Mouse (Mus musculus) megakaryocyte, adult 5-6 weeks (primary cell): Measurements from ENCODE around the gene Dph5. TPM values are rescaled to one million over a fixed set of nuclear protein-coding genes. Genes with fewer than 3 reads are reported as not detected.
"Not testable (repeated sequence)": the region's sequence is repeated elsewhere in the genome, so short reads cannot be mapped to it uniquely, and the experiment has no call there.

Source experiments
- ATAC-seq: 2 replicates; pipeline ENCODE4 v1.8.0; 2016; ENCODE audit warnings: mild to moderate bottlenecking, inconsistent platforms; ENCODE audit not compliant: poor library complexity, severe bottlenecking
- total RNA-seq, 2 experiments: library from RNA; stranded (forward) in 1 of 2; stranded (reverse) in 1 of 2; fragments of 153-499, 151-499 nt in 1 of 2; fragments of 221-1000, 200-1000 nt in 1 of 2; gene quantifications; 2 replicates each; pipeline versions ENCODE4 v1.2.3 to v1.2.4; 2015 to 2017

The Dph5 gene
- 10.2 and 15.6 TPM in 2 replicates for total RNA-seq (2015)
- 26.8 and 27.3 TPM in 2 replicates for total RNA-seq (2017)

DNA sequence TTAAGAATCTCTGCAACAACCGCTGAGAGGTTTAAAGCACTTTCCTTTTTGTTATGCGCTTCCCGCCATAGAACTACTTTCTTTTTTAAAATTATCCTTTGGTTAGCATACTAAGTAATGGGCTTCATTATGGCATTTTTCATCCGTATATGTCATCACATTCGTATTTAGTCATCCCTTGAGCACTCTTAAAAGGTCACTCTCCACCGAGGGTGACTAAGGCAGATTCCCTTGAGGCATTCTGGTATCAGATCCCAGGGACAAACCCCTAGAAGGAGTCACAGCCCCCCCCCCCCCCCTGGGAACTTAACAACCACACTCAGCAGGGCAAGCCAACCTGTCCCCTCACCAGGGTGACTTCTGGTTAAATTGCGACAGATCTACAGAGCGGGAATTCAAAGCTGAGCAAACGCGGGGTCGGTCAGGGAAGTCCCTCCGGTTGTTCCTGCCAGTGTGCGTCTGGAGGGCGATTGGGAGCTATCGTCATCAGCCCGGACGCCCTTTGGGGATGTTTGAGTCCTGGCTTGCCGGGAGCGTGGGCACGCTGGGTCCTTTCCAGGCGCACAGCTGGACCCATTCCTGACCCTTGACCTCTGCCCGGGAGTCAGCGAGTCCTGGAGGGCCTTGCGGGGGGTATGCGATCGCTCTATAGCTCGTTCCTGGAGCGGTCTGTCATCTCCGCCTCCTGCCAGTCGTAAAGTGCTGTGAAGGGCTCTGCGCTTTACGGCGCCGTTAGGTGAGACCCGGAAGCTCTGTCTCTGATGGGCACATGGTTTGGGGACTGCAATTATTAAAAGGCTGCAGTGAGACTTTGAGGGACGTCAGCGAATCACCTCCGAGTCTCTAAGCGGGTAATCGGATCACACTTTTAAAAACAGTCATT is at the start of gene Dph5:
Gene Dph5, plus strand, starts transcription at position 411 of the 883 bp plus-strand sequence.
- ATAC-seq, result peak; percentile 98

DNA sequence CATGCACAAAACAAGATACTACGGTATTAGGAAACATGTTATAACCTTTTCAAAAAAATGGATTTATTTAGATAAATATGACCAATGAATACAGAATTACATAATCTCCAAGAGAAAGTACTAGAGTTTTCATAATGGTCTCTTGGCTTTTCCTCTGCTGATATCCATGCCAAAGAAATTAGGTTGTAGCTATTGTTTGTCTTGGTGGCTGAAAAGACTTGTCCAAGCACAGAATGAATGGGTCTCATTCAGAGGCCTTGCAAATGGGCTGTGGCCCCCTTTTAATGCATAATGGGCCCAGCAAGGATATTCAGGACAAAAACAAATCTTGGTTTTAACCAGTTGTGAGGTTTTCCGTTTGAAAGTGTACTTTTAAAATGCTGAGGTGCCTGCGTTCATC is 43.1 kb upstream of the Dph5 start:
- no peak for ATAC-seq

DNA sequence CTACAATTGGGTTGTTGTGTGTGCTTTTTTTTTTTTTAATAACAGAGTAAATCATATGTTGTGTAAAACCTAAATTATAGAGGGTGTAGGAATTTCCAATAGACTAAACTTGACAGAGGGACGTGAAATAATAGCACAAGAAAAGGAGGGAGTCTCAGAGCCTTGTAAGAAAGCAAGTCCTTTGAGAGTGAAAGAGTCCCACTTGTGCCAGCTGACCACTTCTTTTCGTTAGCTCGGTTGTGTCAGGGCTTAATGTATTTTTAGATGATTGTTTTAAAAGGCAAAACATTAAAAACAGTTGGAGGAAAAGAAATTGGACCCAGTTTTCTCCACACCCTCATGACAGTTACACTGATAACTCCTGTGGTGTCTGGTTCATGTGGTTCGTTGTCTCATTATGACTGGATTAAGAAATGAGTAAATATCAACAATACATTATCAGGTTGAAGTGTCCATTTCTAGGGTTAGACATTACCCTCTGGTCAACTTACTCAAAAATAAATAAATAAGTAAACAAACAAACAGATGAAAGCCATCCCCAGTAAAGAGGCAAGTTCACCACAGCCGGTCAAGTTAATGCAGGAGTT is 42.5 kb upstream of the Dph5 start:
- no peak for ATAC-seq

DNA sequence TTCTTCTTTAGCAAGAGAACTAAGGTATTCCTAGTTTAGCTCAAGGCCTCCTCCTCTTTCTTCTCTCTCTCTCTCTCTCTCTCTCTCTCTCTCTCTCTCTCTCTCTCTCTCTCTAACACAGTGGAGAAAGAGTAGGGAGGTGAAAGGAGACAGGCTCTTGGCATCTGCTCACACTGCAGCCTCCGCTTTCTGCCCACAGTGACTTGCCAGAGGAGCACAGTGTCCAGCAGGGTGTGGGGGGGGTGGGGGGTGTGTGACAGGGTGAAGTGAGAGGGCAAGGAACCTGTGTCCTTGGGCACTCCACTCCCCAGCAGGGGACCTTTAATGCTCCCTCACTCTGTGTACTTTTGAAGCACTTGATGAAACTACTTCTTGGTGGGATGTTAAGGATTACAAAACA is 41.9 kb upstream of the Dph5 start:
- ATAC-seq, result peak; percentile 37

DNA sequence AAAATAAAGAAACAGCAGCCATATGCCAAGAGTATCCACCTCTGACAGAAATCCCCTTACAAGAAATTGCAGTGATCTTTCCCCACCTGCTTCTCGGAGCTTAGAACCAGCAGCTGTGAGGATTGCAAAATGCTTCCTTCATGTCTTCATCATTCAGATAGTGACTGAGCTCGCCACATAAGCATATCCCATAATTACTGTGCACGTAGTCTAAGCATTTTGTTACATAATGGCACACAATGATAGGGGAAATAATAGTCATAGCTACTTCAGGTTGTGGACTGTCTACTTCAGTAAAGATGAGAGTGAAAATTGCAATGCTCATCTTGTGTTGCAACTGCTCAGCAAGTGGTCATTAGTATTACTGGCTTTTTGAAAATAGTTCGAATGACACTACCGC is 41.5 kb upstream of the Dph5 start:
- ATAC-seq, result peak; percentile 70

DNA sequence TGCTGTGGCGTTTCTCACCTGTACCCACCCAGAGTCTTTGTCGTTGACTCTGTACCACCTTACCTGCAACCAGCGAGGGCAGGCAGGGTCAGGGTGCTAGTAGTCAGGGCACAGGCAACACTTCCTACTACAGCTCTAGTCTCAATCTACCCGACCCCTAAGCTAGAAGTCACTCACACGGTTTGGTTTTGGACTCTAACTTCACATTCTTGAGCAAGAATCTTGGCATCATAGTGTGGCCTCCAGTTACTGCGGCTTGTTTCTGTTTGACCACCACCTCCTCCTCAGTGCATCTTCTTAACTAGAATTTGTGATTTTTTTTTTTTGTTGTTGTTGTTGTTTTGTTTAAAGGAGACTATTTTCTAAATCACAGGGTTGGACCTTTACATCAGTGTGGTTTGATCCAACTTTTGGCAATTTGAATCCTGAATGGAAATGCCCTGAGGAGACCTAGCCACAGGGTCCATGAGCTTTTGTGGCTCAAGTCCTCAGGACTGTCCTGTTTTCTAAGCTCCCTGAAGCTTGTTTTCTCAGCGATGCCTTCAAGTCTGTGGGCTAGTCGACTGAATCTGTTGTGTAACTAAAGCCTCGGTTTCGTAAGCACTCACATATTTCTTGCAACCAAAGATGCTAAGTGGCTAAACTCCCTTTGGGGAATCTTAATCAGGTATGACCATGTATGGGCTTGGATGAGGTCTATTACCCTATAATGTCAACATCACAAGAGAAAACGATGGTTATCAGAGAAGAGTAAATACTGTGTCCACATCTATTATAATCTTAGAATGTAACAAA is 38.8 kb upstream of the Dph5 start:
- peak; percentile 50 for ATAC-seq

DNA sequence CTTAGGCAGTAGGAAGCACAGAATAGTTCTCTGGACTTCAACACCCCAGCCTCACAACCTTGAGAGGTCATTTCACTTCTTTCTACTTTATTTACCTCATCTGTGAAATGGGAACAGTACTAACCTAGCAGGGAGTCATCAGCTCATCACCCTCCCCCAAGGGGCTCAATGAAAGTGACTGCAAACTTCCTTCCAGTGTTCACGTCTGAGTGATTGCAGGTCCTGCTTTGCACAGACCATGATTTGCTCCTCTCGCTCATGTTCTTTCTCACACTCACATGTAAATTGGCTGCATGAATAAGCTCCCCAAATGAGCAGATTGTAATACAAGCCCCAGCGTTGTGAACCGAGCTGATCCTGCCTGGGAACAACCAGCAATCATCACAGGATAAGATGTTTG is 36.7 kb upstream of the Dph5 start:
- no peak for ATAC-seq

DNA sequence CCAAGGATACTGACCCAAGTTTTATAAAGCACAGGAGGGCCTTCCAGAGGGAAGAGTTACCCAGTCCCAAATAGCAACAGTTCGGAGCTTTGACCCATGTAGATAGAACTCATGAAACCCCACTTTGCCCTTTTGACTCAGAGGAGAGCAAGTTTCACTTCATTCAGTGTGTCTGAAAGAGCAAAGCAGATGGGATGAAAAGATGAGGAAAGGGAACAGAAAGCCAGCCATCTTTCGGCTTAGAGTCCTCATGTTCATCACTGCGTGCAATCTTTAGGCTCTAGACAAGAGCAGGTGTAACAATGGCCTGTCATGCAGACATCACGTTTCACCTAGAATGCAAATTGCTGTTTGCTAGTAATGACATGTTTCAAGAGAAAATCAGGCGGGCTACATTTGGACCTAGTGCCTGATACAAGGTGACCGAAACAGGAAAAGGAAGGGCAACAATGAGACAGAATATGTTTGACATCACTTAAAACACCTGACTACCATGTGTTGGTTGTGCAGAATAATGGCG is 32.9 kb upstream of the Dph5 start:
- no peak for ATAC-seq

DNA sequence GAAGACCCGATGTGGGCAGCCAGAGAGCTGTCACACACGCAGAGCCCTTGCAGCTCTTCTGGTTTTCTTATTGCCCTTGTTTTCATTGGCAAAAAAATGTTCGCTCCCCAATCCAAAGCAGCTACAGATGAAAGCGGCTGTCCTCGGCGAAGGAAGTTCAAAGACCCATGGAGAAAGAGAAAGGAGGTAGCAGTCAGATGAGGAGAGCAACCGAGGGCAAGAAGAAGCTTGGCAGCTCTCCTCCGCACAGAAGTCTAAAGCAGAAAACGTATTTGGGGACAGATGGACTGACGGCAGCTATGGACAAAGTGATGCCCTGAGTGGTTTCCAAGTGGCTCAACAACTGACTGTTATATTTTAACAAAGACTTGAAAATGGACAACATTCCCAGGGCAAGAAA is 32.1 kb upstream of the Dph5 start:
- ATAC-seq, result no peak

DNA sequence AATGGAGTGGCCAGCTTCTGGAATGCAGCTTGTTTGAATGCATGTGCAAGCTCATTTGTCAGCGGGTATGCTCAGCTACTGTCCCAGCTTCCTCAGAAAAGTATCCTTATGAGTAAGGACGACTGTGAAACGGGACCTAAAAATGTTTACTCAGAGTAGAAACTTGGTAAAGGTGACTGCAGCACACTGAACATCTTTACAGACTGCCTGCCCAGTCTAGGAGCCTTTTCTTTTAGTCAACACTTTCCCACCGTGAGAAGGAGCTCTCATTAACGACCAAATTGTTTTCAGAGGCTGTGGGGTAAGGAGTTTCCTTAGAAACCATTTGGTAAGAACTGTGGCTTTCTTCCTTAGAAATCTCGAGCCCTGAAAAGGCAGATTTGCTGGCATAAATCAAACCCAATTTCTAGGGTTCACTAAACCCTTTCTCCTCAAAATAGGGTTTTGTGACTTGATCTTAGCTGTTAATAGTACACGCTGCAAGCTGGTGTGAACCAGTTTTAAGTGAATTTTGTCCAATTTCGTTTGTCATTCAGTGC is 31.1 kb upstream of the Dph5 start:
- no peak for ATAC-seq

DNA sequence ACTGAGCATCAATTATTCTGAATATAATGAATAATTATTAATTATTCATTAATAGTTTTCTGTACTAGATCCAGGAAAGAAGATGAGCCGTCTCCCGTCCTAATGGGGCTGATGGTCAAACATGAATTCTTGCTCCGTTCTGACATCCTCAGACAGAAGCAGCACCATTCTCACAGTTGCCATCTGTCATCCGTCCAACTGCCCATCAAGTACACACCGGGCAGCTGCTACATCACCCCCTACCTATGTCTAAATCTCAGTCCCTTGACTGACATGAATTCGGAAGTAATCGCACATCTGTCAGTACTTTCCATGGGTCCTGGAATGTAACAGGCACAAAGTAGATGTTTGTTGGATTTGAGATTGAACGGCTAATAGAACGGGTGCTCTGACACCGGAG is 30.2 kb upstream of the Dph5 start:
- ATAC-seq, result no peak

DNA sequence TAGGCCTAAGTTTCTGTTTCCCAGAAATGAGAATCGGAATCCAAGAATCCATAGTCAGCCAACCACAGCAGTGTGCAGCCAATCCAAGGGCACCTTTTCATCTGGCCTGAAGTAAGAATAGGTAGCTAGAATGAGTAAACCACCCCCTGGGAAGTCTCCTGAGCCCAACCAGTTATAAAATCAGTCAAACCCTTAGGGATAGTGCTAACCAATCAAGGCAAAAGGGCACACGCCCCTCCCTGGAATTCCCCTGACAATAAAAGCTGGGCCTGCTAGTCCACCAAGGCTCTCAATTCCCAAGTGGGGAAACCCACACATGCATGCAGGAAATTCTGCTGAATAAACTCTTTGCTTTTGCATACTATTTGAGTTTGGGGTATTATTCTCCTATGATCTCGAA is 28.8 kb upstream of the Dph5 start:
- ATAC-seq, result no peak

DNA sequence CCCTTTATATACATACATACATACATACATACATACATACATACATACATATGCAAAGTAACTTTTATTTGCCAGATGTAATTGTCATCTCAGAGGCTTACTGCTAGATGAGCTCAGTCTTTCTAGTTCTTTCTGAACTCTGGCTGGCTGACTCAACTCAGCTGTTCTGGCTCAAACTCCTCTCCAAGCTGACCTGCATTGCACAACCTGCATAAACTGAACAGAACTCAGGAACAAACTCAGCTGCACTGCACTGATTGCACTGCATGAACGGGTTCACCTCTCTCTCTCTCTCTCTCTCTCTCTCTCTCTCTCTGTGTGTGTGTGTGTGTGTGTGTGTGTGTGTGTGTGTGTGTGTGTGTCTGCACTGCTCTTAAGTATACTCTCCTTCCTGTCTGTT is 26.9 kb upstream of the Dph5 start:
- not testable (repeated sequence) for ATAC-seq

DNA sequence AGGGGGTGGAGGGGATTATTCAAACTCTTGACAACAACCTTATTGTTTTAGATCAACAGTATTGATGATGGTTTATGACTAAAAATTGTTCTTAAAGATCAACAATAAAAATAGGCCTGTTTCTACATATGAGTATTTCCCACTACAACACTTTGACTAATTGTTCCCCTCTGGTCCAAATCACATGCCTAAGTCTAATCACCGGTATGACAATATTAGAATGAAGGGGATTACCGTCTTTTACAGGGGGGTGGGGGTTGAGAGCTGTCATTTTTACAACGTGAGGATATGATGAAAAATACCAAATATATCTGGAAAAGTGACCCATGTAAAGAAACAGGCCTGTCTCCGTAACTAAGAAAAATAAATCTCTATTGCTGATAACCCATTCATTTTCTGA is 24.1 kb upstream of the Dph5 start:
- ATAC-seq, result no peak

DNA sequence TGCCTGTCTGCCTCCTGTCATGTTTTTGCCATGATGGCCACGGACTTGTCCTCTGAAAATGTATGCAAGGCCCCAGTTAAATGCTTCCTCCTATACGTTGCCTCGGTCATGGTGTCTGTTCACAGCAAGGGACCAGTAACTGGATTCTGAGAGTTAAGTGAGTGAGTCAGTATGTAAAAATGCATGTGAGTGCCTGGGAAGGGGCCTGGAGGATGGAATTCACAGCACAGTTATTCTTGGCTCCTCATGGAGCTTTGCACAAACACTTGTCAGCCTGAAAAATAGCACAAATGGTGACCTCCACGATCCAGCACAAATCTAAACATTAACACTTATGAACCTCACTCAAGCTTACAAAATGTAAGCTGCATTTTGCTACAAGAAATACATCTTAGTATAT is 20.5 kb upstream of the Dph5 start:
- no peak for ATAC-seq

DNA sequence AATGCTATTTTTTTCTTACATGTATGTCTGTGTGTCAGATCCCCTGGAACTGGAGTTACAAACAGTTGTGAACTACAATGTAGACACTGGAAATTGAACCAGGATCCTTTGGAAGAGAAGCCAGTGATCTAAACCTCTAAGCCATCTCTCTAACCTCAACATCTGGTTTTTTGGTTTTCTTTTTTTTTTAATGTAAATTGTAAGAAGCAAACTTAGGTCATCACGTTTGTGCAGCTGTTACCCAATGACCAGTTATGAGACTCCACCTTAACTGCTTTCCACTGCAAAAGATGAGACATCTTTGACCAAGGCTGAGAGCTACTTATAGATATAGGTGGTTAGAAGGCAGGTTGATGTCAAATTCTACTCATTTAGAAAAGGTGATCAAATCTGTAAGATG is 19.7 kb upstream of the Dph5 start:
- no peak for ATAC-seq

DNA sequence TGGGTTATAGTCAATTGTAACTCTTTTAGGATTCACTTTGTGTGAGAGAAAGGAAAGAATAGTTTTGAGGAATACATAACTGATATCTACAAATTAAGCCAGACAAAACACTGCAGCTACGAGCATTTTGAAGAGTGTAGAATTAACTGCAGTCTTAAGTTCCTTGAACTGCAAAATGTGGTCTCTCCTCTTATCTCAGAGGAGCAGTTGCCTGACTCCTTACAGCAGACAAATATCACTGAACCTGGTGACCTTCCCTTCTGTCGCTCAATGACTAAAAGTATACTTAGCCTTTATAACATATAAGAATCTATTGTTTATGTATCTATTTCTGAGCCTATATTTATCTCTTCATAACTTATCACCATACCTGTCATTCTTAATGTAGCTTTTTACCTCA is 18.3 kb upstream of the Dph5 start:
- no peak for ATAC-seq

DNA sequence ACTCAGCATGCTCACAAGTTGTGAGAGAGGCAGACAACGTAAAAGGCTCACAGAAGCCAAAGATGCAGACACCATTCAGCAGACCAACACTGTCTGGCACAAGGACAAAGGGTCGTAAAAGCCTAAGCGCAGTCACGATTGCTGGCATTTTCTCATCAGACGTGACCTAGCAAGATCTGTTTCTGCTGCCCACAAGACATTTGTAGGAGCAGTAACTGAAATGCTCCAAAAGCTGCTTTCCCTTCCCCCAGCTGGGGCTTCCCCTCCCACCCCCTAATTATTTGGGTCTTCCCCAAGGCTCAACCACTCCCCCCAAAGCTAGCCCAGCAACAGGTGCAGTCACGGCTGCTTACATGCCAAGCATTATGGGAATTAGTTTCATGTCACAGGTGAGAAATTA is 12.1 kb upstream of the Dph5 start:
- ATAC-seq, result no peak

DNA sequence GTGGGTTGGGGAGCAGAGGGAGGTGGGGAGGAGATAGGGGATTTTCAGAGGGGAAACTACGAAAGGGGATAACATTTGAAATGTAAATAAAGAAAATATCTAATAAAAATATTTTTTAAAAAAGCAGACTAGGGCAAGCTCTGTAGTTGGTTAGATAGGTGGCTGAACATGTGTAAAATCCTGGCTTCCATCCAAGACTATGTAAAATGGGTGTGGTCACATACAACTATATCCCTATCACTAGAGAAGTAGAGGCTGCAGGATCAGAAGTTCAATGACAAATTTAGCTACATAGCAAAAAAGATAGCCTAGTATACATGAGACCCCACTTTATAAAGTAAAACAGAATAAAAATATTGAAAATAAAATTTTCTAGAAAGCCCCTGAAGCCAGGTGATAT is 10.5 kb upstream of the Dph5 start:
- no peak for ATAC-seq

DNA sequence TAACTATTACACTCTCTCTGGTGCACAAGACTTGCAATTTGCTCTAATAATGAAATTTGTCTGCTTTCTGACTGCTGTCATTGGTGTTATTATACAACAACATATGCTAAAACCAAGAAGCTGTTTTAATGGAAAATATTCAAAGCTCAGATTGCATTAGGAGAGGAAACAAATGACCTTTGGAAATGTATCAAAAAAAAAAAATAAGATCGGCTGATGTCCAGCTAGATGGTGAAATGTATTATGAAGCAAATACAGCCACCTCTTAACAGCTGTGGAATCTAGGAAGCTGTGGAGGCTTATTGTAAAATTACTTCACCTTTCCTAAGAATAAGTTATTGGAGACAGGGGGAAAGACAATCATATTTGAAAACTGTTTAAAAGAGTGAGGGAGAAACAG is 3.6 kb upstream of the Dph5 start:
- ATAC-seq, result no peak
